Mouse (Mus musculus): Measurements from ENCODE around the gene Adamts14. TPM values are rescaled to one million over a fixed set of nuclear protein-coding genes. Genes with fewer than 3 reads are reported as not detected.

Gene Adamts14
- total RNA-seq, 2 experiments from 2014 or later: 1.6 to 2.4 TPM

DNA sequence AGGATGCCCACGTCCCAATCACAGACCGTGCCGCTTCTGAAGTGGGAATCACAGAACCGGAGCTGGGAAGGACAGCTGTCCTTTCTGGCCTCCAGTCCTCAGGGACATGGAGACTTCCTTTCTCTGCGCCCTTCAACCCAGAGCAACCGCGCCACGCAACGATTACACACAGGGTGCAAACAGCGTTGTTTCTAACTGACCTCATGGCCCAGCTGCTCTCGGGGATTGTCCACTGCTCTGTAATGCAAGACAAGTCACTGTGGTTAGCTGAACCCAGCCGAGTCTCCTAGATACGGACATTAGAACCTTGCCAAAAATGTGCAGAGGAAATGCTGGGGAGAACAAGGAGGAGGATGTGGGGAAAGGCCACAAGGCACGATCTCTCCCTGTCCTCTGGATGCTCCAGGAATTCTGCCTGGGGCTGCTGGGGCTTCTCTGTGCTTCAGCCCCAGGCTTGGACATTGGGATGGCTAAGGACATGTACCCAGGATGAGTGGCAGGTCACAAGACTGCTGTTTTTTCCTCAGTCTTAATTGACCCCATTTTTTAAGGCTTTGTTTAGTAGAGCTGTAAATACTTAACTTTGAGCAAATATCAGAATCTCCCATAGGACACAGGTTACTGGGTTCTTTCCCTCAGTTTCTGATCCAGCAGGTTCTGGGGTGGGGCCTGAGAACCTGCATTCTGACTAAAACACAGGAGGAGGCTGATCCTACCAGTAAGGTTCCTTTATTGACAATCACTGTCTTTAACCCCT is 4.9 kb upstream of the Adamts14 start:
- intact Hi-C loops (cut with DNase I): loop anchor here (5.0 kb wide), 1 partner anchor 54 kb away; no protein-coding TSS in a partner anchor
- peak; percentile 68 for DNase-seq (ENCODE audit: low spot score)

DNA sequence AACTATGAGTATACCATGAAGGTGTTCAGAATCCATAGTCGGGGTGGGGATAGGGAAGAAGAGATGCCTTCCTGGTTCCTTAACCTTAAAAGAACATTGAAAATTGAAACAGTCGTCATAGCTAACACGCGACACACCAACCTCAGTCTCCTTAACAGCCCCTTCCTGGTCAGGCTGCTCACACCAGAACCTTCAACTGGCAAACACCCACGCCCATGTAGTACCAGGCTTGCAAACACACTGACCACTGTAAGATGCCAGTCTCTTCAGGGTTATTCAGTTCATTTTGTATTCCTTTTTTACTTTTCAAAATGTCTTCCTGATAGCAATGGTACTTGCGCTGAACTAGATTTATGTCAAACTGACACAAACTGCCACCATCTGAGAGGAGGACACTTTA is 3.8 kb upstream of the Adamts14 start:
- DNase-seq (ENCODE audit: low spot score): no peak
- intact Hi-C loops (cut with DNase I): loop anchor here (5.0 kb wide), 1 partner anchor 55 kb away; no protein-coding TSS in a partner anchor

DNA sequence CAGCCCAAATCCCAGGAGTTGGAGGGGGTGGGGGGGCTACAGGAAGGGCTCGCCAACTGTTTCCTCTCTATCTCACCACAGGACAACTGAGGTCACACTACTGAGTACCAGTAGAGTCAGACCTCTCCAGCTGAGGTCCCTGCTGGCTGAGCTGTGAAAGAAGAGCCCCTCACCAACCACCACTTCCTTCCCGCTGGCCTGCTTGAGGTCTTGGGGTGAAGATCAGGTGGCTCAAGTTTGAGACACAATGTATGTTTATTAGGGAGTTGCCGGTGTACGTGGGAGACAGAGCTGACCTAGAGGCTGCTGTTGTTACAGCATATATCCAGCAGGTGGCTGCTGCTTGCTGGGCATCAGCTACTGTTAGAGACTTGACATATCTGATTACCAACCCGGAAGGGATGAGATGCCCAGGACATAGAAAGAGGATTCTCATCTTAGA is 2.5 kb upstream of the Adamts14 start:
- intact Hi-C loops (cut with DNase I): loop anchor here (5.0 kb wide), 1 partner anchor 57 kb away; no protein-coding TSS in a partner anchor
- no peak for DNase-seq (ENCODE audit: low spot score)

DNA sequence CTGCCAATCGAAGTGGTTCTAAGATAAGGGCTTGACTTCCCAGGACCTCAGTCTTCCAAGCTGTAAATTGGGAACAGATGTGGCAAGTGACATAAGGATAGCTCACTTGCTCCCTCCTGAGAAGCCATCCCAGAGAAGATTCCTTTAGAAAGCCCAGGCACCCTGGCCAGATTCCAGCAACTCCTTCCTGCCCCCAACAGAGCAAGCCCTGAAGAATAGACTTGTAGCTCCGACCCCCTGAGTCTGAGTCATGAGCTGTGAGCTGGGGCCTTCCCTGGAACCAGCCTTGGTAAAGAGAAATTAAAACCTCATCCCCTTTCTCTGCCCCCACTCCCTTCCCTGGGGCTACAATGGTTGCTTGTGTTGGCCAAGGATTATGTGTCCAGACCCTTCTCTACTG is 1.3 kb upstream of the Adamts14 start:
- intact Hi-C loops (cut with DNase I): no loop called here
- DNase-seq (ENCODE audit: low spot score): no peak

DNA sequence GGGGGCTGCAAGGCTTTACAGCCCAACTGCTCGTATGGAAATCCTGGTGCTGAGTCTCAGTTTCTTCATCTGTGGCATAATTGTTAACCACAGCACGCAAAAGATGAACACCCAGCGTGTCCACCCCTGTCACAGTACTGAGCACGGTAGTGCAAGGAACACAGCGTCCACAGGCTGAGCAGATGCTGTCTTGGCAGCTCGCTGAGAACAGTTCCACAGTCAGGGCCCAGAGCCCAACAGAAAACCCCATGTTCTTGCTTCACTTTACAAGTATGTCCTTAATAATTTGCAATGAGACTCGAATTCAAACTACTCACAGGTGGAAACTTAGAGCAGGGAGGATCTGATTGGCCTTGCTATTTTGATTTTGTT is 592 bp upstream of the Adamts14 start:
- DNase-seq (ENCODE audit: low spot score): peak; percentile 61
- intact Hi-C loops (cut with DNase I): no loop called here

DNA sequence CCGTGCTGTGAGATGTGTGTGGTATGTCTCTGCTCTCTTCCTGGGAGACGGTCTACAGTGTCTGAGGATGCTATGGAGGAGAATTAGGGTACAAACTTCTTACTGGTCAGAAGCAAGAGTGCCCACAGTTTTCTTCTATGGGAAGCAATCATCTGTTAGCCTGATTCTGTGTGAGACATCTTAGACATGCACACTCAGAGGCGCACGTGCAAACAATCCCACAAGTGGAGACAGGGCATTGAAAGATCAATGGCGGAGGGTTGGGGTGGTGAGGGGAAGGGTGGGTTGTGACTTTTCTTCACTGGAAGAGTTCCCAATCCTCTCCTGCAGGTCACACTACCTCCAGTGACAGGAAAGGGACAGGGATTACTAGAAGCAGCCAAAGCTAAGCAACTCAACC is 607 bp downstream of the Adamts14 start:
- DNase-seq (ENCODE audit: low spot score): no peak
- intact Hi-C loops (cut with DNase I): no loop called here

DNA sequence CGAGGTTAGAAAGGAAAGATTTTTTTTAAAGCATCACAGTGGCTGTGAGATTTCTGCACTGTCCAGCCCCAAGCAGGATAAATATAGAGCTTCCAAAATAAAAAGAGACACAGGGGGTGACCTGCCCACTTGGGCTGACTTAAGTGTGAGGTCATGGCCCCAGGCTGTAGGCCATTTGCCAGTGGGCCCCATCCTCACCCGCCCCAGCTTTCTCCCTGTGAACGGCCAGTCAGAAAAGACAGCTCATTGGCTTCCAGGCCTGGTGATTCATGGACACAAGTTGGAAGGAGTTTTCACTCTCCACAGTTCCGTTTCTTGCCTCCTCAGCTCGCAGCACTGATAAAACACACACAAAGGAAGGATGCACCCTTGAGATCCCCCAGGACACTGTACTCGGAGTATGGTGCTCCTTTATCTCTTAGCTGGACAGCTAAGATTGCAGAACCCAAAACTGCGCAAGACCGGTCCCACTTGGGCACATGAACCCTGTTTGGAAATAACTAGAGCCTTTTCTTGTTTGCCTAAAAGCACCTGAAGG is 1.1 kb downstream of the Adamts14 start:
- intact Hi-C loops (cut with DNase I): no loop called here
- DNase-seq (ENCODE audit: low spot score): peak; percentile 43

DNA sequence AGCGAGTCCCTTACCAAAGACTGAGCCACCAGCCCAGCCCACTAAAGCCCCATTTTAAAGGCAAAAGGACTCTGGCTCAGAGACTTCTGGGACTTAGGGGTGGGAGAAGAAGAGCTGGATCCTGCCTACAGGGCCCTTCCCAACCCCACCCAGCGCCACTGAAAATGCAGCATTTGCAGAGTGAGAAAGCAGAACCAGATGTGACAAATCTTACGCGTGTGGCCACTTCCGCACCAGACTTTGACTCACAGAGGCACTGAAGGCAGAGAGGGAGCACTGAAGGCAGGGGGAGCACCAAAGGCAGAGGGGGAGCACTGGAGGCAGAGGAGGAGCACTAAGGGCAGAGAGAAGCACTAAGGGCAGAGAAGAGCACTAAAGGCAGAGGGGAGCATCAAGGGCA is 5.9 kb downstream of the Adamts14 start:
- intact Hi-C loops (cut with DNase I): no loop called here

DNA sequence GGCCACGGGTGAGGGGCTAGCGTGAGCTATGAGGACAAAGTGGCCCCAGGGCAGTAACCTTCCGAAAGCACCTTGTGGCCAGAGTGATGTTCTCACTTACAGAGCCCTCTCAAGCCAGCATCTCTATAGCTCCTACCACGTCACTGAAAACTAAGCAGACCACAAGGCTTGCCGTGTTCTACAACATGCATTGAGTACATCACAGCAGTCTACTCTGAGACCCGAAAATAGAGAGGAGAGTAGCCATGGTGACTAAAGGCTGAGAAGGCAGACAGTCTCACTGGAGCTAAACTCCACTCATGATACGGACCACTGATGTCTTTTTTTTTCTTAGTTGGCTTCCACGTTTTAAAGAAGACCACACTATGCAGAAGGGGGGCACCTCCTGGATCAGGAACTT is 9.6 kb downstream of the Adamts14 start:
- intact Hi-C loops (cut with DNase I): loop anchor here (5.0 kb wide), 1 partner anchor 51 kb away; no protein-coding TSS in a partner anchor
- no peak for DNase-seq (ENCODE audit: low spot score)

More for the DNA sequence above, 5.9 kb downstream of the Adamts14 start:
- no peak for DNase-seq (ENCODE audit: low spot score)

DNA sequence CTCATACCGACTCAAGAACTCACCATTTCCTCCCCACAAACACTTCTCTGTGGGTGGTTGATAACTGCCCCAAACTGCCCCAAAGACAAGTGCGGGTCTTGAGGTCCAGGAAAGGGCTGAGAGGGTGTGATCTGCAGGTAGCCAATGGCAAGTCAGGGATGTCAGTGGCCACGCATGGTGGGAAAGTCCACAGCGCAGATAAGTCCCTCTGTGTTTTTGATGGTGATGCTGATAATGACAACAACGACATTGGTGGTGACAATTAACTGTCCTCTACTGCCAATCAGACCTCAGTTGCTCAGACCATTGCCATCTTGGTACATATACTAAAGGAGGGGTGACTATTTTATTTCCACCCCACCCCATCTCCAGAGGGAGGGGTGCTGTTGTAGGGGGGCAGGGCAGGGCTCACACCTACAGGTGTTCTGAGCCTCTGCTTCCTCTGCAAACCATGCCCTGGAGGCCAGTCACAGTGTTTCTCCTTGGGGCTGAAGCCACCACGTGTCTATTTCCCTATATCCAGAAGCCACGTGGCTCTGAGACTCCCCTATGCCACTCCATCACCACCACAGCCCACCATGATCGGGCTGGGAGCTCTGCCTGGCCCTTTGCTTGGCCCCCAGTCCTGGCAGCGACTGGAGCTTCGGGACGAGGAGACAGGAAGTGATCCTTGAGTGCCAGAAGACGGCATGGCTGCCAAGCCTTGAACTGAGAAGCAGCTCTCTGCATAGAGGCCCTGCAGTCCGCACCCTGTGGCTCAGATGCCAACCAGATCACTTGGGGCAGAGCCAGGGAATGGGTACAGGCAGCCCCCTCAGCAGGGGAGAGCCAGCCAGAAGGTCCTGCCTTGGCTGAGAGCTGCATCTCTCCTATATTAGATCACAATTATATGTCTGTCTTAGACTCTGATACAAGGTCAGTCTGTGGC is 11.7 kb downstream of the Adamts14 start:
- DNase-seq (ENCODE audit: low spot score): no peak
- intact Hi-C loops (cut with DNase I): loop anchor here (5.0 kb wide), 1 partner anchor 49 kb away; no protein-coding TSS in a partner anchor

DNA sequence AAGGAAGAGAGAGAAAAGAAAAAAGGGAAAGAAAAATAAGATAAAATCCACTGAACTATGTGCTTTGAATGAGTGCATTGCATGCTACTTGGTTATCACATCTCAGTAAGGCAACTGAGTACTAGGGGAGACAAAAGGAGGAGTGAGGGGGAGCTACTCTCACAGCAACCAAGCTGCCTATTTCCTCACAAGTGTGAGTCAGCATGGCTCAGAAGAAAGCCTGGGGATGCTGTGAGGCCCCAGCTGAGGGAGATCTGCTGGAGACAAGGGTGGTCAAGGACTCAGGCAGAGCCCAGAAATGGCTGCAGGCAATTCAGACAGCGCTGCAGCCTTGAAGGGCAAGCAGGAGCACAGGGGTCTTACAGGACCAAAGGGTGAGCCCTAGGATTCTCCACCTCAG is 15.1 kb downstream of the Adamts14 start:
- DNase-seq (ENCODE audit: low spot score): no peak
- intact Hi-C loops (cut with DNase I): no loop called here

DNA sequence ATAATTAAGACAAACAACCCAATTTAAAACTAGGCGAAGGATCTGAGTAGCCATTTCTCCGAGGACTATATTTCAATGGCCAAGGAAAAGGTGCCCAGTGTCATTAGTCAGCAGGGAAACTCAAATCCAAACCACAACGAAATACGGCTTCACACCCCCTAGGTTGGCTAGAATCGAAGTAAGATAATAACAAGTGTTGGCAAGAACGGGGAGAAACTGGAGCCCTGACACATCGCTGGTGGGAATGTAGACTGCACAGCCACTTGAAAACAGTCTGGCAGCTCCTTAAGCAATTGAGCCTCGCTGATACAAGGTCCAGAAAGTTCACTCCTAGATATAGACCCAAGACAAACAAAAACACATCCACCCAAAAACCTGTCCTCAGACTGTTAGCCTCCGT is 16.6 kb downstream of the Adamts14 start:
- intact Hi-C loops (cut with DNase I): no loop called here
- DNase-seq (ENCODE audit: low spot score): no peak

DNA sequence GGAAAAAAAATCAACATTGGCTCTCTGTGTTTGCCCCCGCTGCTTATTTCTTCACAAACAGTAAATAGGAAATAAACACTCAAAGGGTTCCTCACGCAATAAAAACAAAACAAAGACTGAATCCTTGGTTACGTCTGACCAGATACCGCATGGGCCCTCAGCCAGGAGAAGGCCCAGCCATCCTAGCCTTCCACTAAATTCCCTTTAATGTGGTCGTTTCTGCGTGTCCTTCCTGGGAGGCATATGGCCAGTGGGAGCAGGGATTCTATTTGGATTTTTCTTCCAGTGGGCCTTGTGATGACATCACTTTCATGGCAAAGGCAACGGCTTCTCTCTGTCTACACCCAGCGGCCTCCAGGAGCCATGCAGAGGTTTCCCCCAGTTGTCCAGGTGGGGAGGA is 18.0 kb downstream of the Adamts14 start:
- intact Hi-C loops (cut with DNase I): no loop called here
- no peak for DNase-seq (ENCODE audit: low spot score)

DNA sequence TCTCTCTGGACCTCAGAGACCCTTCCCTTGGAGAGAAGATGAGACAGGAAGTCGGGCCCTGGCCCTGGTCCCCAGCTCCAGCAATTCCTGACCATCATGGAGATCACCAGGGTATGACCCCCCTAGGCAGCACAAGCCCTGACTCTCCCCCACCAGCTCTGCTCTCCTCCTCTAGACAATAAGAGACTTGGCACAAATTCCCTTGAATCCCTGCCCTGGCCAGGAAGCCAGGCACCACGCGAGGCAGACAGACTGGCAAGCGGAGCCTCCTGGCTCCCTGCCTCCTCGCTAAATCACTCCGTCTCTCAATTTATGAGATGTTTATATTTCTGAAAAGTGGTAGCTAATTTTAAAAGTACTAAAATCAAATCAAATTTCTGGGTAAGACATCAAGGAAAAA is 18.5 kb downstream of the Adamts14 start:
- DNase-seq (ENCODE audit: low spot score): no peak
- intact Hi-C loops (cut with DNase I): no loop called here

DNA sequence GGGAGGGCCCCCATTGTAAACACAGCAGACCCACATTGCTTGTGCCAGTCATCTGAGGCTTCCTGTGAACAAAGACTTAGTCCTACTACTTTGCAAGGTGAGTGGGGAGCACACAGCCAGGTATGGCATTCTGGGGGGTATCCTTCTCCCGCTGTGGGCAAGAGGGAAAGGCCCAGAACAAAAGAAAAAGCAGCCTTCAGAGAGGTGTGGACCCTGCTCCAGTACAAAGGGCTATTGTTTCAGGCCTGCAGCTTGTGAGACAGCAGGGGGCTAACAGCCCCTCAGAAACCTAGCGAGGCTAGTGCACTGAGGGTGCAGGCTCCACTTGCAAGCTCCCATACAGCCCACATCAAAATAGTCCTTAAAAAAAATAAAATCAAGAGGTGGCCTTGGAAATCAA is 23.3 kb downstream of the Adamts14 start:
- intact Hi-C loops (cut with DNase I): no loop called here

DNA sequence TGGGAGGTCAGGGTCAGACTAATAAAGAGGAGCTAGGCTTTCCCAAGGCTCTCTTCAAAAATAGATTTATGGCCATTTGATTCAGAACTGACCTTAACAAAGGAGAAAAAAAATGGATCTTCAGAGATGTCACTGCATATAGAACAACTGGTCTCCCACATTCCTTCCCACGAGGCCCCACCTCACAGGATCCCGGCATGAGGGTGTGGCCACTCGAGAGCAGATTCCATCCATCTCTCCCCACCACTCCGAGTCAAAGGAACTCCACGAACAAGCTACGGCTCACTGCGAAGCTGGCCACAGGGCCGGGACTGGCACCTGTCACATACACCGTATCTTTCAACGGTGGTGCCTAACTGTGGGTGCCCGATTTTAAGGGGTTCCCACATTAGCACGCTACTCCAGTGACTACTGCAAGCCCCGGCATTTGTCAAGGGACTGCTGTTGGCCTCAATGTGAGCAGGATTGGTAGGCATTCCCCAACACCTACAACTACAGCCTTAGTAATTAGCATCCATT is 24.6 kb downstream of the Adamts14 start:
- intact Hi-C loops (cut with DNase I): no loop called here
- no peak for DNase-seq (ENCODE audit: low spot score)

More for the DNA sequence above, 23.3 kb downstream of the Adamts14 start:
- no peak for DNase-seq (ENCODE audit: low spot score)

DNA sequence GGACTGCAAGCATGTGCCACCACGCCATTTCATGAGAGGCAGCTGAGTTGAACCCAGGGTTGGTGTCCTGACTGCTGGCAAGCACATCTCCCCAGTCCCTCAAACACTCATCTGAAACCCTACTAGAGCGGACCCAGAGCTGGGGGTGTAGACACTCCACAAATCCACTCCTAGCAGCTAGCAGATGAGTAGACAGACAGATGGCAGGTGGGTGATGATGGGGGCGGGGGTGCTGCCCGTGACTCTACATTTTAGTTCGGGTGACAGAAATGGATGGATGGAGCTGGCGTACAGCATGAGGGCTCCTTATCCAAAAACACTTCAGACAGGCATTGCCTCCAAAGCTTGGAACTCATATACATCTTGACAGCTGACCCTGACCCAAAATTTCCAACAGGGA is 26.9 kb downstream of the Adamts14 start:
- no peak for DNase-seq (ENCODE audit: low spot score)
- intact Hi-C loops (cut with DNase I): no loop called here

DNA sequence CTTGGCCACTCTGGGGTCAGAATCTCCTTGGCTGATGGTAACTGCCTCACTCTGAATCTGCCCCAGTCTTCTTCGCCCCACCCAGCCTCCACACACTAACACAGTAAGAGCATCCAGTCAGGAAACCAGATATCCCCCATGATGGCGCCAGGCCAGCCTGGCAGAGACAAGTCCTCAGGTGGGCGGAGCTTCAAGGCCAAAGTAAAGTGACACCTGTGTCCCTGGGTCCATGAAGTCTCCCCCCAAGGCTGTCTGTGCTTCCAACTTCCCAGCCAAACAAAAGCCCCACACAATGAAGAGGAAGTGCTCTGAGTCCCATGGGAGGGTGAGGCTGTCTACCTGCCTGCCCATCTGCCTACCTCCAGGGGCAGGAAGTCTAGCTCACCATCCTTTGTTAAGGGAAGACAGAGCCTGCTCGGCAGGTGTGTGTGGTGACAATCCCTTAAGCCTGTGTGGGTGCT is 31.2 kb downstream of the Adamts14 start:
- DNase-seq (ENCODE audit: low spot score): no peak
- intact Hi-C loops (cut with DNase I): no loop called here

DNA sequence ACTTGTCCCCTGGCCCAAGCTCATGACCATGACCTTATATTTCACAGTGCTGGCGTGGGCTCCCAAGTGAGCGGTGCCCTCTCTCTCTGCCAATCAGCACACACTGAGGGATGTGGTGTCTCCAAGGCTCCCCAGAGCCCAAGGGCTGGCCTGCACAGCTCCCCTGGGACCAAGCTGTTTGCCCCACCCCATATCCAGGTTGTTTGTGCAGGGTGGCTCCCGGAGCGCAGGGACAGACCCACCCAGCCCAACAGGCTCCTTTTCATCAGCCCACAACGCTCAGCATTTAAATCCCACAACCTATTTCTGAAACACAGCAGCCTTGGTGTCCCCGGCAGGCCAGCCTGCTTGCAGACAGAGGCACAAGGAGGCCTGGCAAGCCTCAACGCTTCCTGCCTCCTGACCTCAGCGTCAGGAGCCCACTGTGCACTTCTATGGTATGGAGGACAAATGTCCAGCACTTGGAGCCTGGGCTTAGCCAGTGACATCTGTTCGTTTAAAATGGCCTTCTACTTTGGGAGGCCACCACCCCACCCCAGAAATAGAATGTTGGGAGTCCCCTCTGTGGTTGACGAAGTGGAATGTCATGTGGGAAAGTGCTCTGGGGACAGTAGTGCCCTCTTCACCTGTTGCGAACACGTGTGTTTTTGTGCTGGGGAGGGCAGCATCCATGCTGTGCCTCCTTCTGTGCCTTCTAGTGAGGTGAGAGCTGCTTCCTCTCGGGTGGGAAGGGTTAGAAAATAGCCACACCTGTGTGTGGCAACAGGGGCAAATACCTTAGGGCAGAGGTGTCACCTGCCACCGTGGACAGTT is 32.9 kb downstream of the Adamts14 start:
- intact Hi-C loops (cut with DNase I): no loop called here
- no peak for DNase-seq (ENCODE audit: low spot score)
